In the genomic region with DNA sequence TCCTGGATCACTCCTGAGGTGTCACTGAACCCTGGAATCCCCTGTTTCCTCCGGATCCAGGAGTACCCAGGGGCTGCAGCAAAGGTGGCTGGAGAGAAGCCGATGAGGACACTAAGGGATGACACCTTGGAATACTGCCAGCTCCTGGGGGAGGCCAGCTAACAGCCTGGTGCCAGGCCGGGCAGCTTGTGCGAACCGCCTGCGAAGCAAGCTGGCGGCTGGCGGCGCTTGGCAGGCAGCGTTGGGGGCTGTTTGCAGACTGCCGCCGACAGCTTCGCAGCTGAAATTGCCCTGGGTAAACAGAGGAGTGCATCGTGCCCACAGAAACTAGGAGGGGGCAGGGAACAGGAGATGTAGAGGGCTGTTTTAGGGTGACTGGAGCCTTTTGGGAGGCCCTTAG, we compare ENCODE assay signal across 8 mouse cellular contexts. TPM values are rescaled to one million over a fixed set of nuclear protein-coding genes. Genes with fewer than 3 reads are reported as not detected.
A peak's percentile ranks its signal among the peaks of the same experiment; 100 is the strongest.
DNase-seq lines count a peak whose midpoint lies in the region; ATAC-seq lines count a peak whose summit lies in the region.

No protein-coding gene starts in this region.

- peak; percentile 39 for DNase-seq in ZHBTc4 (ENCODE audit: low read depth, low spot score)
- peak; percentile 68 for DNase-seq in cerebellum, adult 8-10 months
- DNase-seq in layer of hippocampus, postnatal 36 days: peak; percentile 64 to 74
- DNase-seq in spleen, adult 12 weeks (ENCODE audit: low spot score): no peak
- no peak for DNase-seq in T-cell, adult 2 months (ENCODE audit: low spot score)
- DNase-seq in urinary bladder, postnatal 14 days (ENCODE audit: low spot score): no peak

- H3K4me3 ChIP-seq in intestine, embryonic 16.5 days (ENCODE audit: low read length): no peak overlapping the region
- no peak overlapping the region for H3K4me3 ChIP-seq in intestine, embryonic 15.5 days (replicated peaks)

- H3K9ac ChIP-seq in intestine, embryonic 16.5 days (ENCODE audit: low read depth, low read length): 0 out of 2 replicates have a peak overlapping the region, but pooled peaks have one; percentile 34
- no peak overlapping the region for H3K9ac ChIP-seq in intestine, embryonic 15.5 days

- ATAC-seq in intestine, embryonic 16.5 days: no peak
- ATAC-seq in intestine, embryonic 15.5 days: no peak

- H3K4me2 ChIP-seq in intestine, embryonic 16.5 days (ENCODE audit: low read depth, low read length): no peak overlapping the region
- H3K4me2 ChIP-seq in intestine, embryonic 15.5 days (replicated peaks): no peak overlapping the region

- WGBS in intestine, embryonic 16.5 days: 41% methylated on average over 14 of the region's 14 CpGs
- WGBS in intestine, embryonic 15.5 days: 51% methylated on average over 14 of the region's 14 CpGs

- H3K27me3 ChIP-seq in intestine, embryonic 16.5 days (replicated peaks; ENCODE audit: control insufficient read depth, insufficient read depth, low read length): no peaks in the 10 kb centered on the region
- H3K27me3 ChIP-seq in intestine, embryonic 15.5 days (replicated peaks): peaks cover 2% of the 10 kb centered on the region; the same call in 1 of the 2 replicates

- no peak overlapping the region for H3K27ac ChIP-seq in intestine, embryonic 16.5 days (ENCODE audit: low read length)
- no peak overlapping the region for H3K27ac ChIP-seq in intestine, embryonic 15.5 days

- H3K9me3 ChIP-seq in intestine, embryonic 16.5 days (ENCODE audit: control insufficient read depth, low read length): no peaks in the 10 kb centered on the region
- no peaks in the 10 kb centered on the region for H3K9me3 ChIP-seq in intestine, embryonic 15.5 days

- H3K4me1 ChIP-seq in intestine, embryonic 16.5 days (ENCODE audit: control insufficient read depth, insufficient read depth, low read length): peaks cover 8% of the 10 kb centered on the region
- H3K4me1 ChIP-seq in intestine, embryonic 15.5 days (replicated peaks): peaks cover 16% of the 10 kb centered on the region

- H3K36me3 ChIP-seq in intestine, embryonic 16.5 days (ENCODE audit: control insufficient read depth, insufficient read depth, low read length): no peaks in the 10 kb centered on the region
- H3K36me3 ChIP-seq in intestine, embryonic 15.5 days: no peaks in the 10 kb centered on the region

RNA-seq across cellular contexts. Expression of a gene that starts 18.4 kb away (rescaled TPM):
- polyA plus RNA-seq in intestine, embryonic 16.5 days (2015; fragmentation: Nextera tagmentation; extraction: Ambion mirVana): 75.8 and 80.1 TPM in 2 replicates
- 82.2 and 84.1 TPM in 2 replicates for polyA plus RNA-seq in intestine, embryonic 15.5 days (2015; fragmentation: Nextera tagmentation; extraction: Ambion mirVana)
- 10 to 100 TPM; 57.7 to 59.0 TPM for total RNA-seq in layer of hippocampus, postnatal 36 days (2021)

RNA-seq across cellular contexts. Expression of a gene that starts 56.9 kb away (rescaled TPM):
- 3.3 and 4.2 TPM in 2 replicates for polyA plus RNA-seq in intestine, embryonic 16.5 days (2015; fragmentation: Nextera tagmentation; extraction: Ambion mirVana)
- polyA plus RNA-seq in intestine, embryonic 15.5 days (2015; fragmentation: Nextera tagmentation; extraction: Ambion mirVana): 11.3 and 15.6 TPM in 2 replicates
- 100 to 1,000 TPM; 123 to 135 TPM for total RNA-seq in layer of hippocampus, postnatal 36 days (2021)

Comparison
In these comparisons a context has a peak if more than half of its experiments do, and no peak if none do; other contexts are left out.
1. DNase-seq: peak in ZHBTc4 (single experiment), cerebellum, adult 8-10 months (single experiment) and layer of hippocampus, postnatal 36 days (2 of 2); none in spleen, adult 12 weeks (single experiment), T-cell, adult 2 months (single experiment) and urinary bladder, postnatal 14 days (single experiment).